Mouse (Mus musculus) stomach, embryonic 14.5 days (tissue): ENCODE measurements at regions not wholly inside any gene's neighbourhood (a gene's known extent, or its start where the extent isn't known, plus 50 kb on each side); places are given as distances from the start of the nearest gene placed in this dataset.

Experiments
- ATAC-seq: fragments of 200-750 bp; cut with Nextera tagmentation; 2 replicates; pipeline ENCODE4 v1.8.0; 2017; ENCODE audit warnings: low read depth, moderate TSS enrichment; ENCODE audit not compliant: insufficient number of reproducible peaks, insufficient read depth, low FRiP score
- H3K27ac ChIP-seq: fragments of 300-500 bp; sonication (generic); 2 replicates; pipeline ENCODE4 v1.5.1; 2014; ENCODE audit warnings: mild to moderate bottlenecking, low read length, moderate library complexity, mixed read lengths
- H3K27me3 ChIP-seq: fragments of 300-500 bp; sonication (generic); 2 replicates; pipeline ENCODE4 v1.6.1; 2014; ENCODE audit warnings: low read length, control low read depth, mixed read lengths; ENCODE audit not compliant: control insufficient read depth, insufficient read depth
- H3K36me3 ChIP-seq: fragments of 300-500 bp; sonication (generic); 2 replicates; pipeline ENCODE4 v1.6.1; 2014; ENCODE audit warnings: mild to moderate bottlenecking, control low read depth, low read length, moderate library complexity, mixed read lengths; ENCODE audit not compliant: control insufficient read depth, insufficient read depth
- H3K4me1 ChIP-seq: fragments of 300-500 bp; sonication (generic); 2 replicates; pipeline ENCODE4 v1.6.1; 2014; ENCODE audit warnings: low read length, control low read depth, mixed read lengths; ENCODE audit not compliant: control insufficient read depth, insufficient read depth
- H3K4me2 ChIP-seq: fragments of 300-500 bp; sonication (generic); replicated peaks from 2 replicates; pipeline ENCODE4 v1.6.1; 2014; ENCODE audit warnings: low read depth, low read length, control low read depth
- H3K4me3 ChIP-seq: fragments of 300-500 bp; sonication (generic); 2 replicates; pipeline ENCODE4 v1.5.1; 2014; ENCODE audit warnings: low read depth, low read length, control low read depth
- H3K9ac ChIP-seq: fragments of 300-500 bp; sonication (generic); replicated peaks from 2 replicates; pipeline ENCODE4 v1.6.1; 2014; ENCODE audit warnings: low read depth, mild to moderate bottlenecking, control low read depth, low read length, moderate library complexity, mixed read lengths
- H3K9me3 ChIP-seq: fragments of 300-500 bp; sonication (generic); 2 replicates; pipeline ENCODE4 v1.6.1; 2016; ENCODE audit warnings: low read depth, low read length, control low read depth; ENCODE audit not compliant: control insufficient read depth
- WGBS: fragments of 180-500 bp; shearing (Covaris S2); extraction: QIAGEN DNeasy Blood & Tissue Kit; methylation state at CpG from one replicate; pipeline ENCODE4 v1.1.7; 2014; 5-methylcytosine and 5-hydroxymethylcytosine counted together

DNA sequence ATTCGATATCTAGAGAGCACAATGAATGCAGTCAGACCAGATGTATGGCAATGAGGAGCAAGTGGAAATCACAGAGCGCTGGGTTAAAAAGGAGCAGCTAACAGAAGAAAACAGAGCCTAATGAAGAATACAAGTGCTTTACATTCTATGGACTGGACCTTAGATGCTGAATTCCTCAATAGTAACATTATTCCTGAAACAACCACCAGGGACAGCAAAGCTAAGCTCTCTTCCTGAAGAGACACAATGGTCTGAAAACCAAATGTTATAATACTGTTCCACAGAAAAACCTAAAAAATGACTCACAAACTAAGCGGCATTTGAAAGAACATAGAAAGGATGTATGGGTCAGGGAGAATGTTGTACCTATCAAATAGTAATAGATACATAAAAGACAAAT lies 430.1 kb downstream of the Mdfic start:
- Histone ChIP-seq H3K4me2 (no peak overlapping the region), H3K36me3 (no peaks in the 10 kb centered on the region), H3K9ac (no peak overlapping the region), H3K4me1 (no peaks in the 10 kb centered on the region), H3K9me3 (no peaks in the 10 kb centered on the region), H3K27me3 (no peaks in the 10 kb centered on the region), H3K27ac (no peak overlapping the region), H3K4me3 (no peak overlapping the region)
- WGBS: 89% methylated on average over 3 of the region's 3 CpGs
- no peak for ATAC-seq

DNA sequence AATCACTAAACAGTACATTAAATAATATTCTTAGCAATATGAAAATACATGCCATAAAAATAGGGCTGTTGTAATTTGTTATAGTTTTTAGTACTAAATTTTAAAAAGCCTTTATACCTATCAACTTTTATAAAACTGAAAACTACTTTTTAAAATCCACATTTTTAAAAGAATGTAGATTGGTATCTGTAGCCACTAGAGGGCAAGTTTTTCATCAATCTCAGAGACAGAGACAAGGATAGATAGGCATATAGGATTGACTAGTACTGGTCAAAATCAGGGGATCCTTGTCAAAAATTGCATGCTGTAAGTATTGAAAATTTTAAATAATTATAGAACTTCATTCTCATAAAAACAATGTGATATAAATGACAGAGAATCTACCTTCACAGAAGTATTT lies 431.0 kb downstream of the Mdfic start:
- H3K4me3 ChIP-seq: no peak overlapping the region
- no peak for ATAC-seq

DNA sequence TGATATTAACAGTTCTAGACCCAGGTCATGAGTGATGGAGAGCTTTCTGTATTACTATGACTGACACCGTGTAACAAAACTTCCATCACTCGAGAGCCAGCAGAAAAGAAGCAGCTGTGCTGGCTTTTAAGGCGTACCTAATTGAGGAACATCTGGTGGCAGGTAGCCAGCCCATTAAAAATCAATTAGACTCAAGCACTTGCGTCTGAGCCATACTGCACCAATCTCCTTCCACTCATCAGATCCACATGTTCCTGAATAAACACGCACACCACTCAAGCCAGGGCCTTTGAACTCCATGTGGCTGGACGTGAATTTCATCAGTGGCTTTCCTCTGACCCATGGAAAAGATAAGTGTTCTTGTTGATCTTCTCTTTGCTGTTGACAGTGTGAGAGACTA lies 432.2 kb downstream of the Mdfic start:
- WGBS: 50% methylated on average over 6 of the region's 6 CpGs
- no peak for ATAC-seq
- Histone ChIP-seq H3K4me1 (no peaks in the 10 kb centered on the region), H3K9ac (no peak overlapping the region), H3K36me3 (no peaks in the 10 kb centered on the region), H3K27me3 (no peaks in the 10 kb centered on the region), H3K27ac (no peak overlapping the region), H3K4me3 (no peak overlapping the region), H3K4me2 (no peak overlapping the region), H3K9me3 (no peaks in the 10 kb centered on the region)

More for the DNA sequence above, 431.0 kb downstream of the Mdfic start:
- Histone ChIP-seq H3K4me2 (no peak overlapping the region), H3K9me3 (no peaks in the 10 kb centered on the region), H3K4me1 (no peaks in the 10 kb centered on the region), H3K9ac (no peak overlapping the region), H3K27me3 (no peaks in the 10 kb centered on the region), H3K27ac (no peak overlapping the region), H3K36me3 (no peaks in the 10 kb centered on the region)

DNA sequence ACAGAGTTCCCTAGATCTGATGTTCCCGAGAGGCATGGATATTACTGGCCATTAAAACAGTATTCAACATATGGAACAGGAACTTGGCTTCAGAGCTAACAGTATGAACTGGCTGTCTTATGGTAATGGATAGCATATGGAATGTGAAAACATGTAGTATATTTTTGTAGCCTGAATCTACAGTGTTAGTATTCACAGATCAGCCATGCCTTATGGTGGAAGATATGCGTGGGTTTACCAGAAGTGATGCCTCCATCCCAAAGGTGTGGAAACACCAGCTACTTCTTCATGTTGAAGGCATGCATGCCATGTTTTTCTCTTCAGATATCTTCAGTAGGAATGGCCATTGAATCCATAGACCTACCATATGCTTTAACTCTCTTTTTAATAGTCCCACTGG lies 444.6 kb downstream of the Mdfic start:
- Histone ChIP-seq H3K9ac (no peak overlapping the region), H3K9me3 (no peaks in the 10 kb centered on the region), H3K4me2 (no peak overlapping the region), H3K4me3 (no peak overlapping the region), H3K36me3 (no peaks in the 10 kb centered on the region), H3K27me3 (no peaks in the 10 kb centered on the region), H3K4me1 (no peaks in the 10 kb centered on the region), H3K27ac (no peak overlapping the region)
- 84% methylated on average over 2 of the region's 2 CpGs for WGBS
- ATAC-seq: no peak

DNA sequence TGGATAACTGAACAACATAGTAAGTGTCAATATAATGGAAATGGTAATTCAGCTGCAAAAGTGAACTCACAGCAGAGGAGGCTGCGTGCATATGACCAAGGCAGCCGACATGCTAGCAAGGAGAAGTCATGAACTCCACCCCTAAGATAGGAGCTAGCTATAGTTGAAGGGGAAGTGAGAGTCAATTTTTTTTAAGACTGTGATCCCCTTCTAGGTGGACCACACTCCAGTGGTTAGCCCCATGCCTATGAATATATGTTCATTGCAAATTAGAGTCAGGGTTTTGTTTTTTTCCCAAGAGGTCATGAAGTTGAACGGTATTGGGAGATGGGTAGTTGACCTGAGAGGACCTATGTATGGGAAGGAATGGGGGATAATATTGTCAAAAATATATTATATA lies 451.4 kb downstream of the Mdfic start:
- no peak overlapping the region for H3K27ac ChIP-seq
- H3K9me3 ChIP-seq: no peaks in the 10 kb centered on the region
- H3K36me3 ChIP-seq: no peaks in the 10 kb centered on the region
- H3K4me1 ChIP-seq: no peaks in the 10 kb centered on the region
- no peak overlapping the region for H3K9ac ChIP-seq
- no peak overlapping the region for H3K4me2 ChIP-seq
- H3K4me3 ChIP-seq: no peak overlapping the region
- no peak for ATAC-seq
- H3K27me3 ChIP-seq: no peaks in the 10 kb centered on the region
- 88% methylated on average over 3 of the region's 3 CpGs for WGBS

DNA sequence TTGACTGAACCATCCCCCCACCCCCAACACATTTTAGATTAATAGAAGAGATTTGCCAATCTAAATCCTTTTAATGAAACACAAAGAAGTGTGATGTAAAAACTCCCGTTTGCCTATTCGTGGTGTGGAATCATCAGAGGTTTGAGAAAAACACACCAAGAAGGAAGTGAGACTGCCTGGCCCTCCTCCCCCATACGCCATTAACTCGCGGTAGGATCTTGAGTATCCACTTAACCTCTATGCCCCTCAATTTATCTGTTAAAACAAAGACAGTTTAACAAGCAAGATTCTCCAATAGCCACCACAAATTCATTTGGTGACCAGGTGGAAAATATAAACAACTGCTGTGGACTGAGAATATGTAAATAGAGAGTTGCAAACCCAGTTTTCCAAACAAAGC lies 456.9 kb downstream of the Mdfic start:
- no peak overlapping the region for H3K4me2 ChIP-seq
- no peaks in the 10 kb centered on the region for H3K4me1 ChIP-seq
- H3K9ac ChIP-seq: no peak overlapping the region
- no peaks in the 10 kb centered on the region for H3K27me3 ChIP-seq
- ATAC-seq: no peak
- 30% methylated on average over 5 of the region's 5 CpGs for WGBS
- H3K4me3 ChIP-seq: no peak overlapping the region
- H3K27ac ChIP-seq: no peak overlapping the region
- H3K9me3 ChIP-seq: no peaks in the 10 kb centered on the region
- H3K36me3 ChIP-seq: no peaks in the 10 kb centered on the region

DNA sequence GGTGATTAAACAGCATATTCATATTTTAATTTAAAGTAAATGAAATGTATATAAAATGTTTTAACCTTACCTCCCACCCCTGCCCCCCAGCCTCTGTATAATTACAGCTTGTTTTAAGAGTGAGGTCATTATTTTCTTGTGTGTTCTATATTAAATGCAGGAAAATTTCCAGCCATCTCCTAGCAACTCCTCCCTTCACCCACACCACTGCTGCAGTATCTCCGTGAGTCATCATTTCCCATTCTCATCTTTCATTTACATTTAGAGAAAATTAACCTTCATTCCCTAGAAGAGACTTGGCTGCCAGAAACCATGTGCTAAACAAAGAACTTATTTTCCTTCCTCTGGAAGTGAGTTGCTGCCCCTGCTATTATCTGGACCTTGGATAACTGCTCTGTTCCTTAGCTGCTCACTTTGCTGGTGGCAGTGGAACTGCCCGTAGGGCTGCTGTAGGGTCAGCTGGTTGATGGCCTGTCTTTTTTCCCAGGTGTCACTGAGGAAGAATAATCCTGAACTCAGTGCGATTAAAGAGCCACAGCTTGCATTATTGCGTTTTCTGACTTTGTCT lies 467.6 kb downstream of the Mdfic start:
- Histone ChIP-seq H3K4me1 (no peaks in the 10 kb centered on the region), H3K9me3 (no peaks in the 10 kb centered on the region), H3K27ac (no peak overlapping the region), H3K27me3 (no peaks in the 10 kb centered on the region), H3K36me3 (no peaks in the 10 kb centered on the region), H3K4me2 (no peak overlapping the region), H3K4me3 (no peak overlapping the region), H3K9ac (no peak overlapping the region)
- ATAC-seq: no peak
- WGBS: 47% methylated on average over 4 of the region's 4 CpGs

DNA sequence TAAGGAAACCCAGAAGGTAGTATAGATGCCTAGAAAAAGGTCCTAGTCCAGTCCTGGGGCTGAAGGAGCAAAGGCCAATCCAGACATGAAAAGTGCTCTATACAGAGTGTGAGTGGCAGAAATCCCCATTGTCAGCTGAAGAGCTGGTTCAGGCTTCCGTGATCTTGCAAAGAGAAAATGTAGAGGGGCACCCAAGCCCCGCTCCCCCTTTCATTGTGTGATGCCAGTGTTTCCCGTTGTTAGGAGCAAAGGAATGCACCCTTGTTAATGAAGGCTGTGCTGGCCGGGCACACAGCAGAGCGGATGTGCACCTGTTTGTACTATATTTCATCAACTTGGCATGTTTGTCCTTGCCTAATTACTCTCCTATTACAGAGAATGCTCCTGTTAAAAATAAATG lies 492.5 kb downstream of the Mdfic start:
- H3K27ac ChIP-seq: no peak overlapping the region
- ATAC-seq: no peak
- no peaks in the 10 kb centered on the region for H3K4me1 ChIP-seq
- WGBS: 43% methylated on average over 5 of the region's 5 CpGs
- H3K4me3 ChIP-seq: no peak overlapping the region
- H3K36me3 ChIP-seq: no peaks in the 10 kb centered on the region
- no peaks in the 10 kb centered on the region for H3K27me3 ChIP-seq
- H3K9me3 ChIP-seq: no peaks in the 10 kb centered on the region
- no peak overlapping the region for H3K9ac ChIP-seq
- H3K4me2 ChIP-seq: no peak overlapping the region

DNA sequence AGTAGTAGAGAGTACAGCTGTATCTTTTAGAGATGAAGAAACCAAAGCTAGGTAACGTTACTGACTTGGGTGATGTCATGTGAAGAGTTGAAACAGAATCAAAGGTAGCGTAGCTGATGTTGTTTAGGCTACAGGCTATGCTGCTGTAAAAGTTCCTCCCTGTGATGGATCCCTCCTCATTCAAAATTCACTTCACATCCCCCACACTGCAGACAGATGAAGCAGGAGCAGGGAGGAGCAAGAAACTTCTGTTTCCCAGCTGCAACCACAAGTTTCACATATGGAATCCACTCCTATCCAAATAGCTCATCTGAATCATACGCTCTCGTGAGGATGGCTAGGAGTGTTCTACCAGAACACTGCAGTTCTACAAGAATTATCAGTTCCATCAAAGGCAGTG lies 493.2 kb downstream of the Mdfic start:
- H3K27ac ChIP-seq: no peak overlapping the region
- no peaks in the 10 kb centered on the region for H3K4me1 ChIP-seq
- no peak for ATAC-seq
- WGBS: 66% methylated on average over 4 of the region's 4 CpGs
- H3K36me3 ChIP-seq: no peaks in the 10 kb centered on the region
- H3K9ac ChIP-seq: no peak overlapping the region
- no peaks in the 10 kb centered on the region for H3K9me3 ChIP-seq
- H3K4me2 ChIP-seq: no peak overlapping the region
- no peak overlapping the region for H3K4me3 ChIP-seq
- H3K27me3 ChIP-seq: no peaks in the 10 kb centered on the region
